Mouse (Mus musculus): Measurements from ENCODE around the gene Vpreb1. TPM values are rescaled to one million over a fixed set of nuclear protein-coding genes. Genes with fewer than 3 reads are reported as not detected.
"Not testable (repeated sequence)": the region's sequence is repeated elsewhere in the genome, so short reads cannot be mapped to it uniquely, and the experiment has no call there.

Vpreb1 gene
- total RNA-seq, 2 experiments from 2014 or later = 0.85 TPM; not detected in 1

GRCm38 (mm10) chr16:16856731-16857476 is 13.7 kb downstream of the Vpreb1 start:
- no peak for ATAC-seq (replicated peaks; ENCODE audit: low FRiP score, poor library complexity, severe bottlenecking)

GRCm38 (mm10) chr16:16856054-16856453 is 14.6 kb downstream of the Vpreb1 start:
- not testable (repeated sequence) for ATAC-seq (replicated peaks; ENCODE audit: low FRiP score, poor library complexity, severe bottlenecking)

- no peak for ATAC-seq (replicated peaks; ENCODE audit: low FRiP score, poor library complexity, severe bottlenecking)
These were observed 15.1 kb downstream of the Vpreb1 start for GRCm38 (mm10) chr16:16855541-16855940.

GRCm38 (mm10) chr16:16854836-16855235 is 15.8 kb downstream of the Vpreb1 start:
- no peak for ATAC-seq (replicated peaks; ENCODE audit: low FRiP score, poor library complexity, severe bottlenecking)

- ATAC-seq (replicated peaks; ENCODE audit: low FRiP score, poor library complexity, severe bottlenecking) = no peak
These were observed 18.2 kb downstream of the Vpreb1 start for GRCm38 (mm10) chr16:16852411-16852810.

- no peak for ATAC-seq (replicated peaks; ENCODE audit: low FRiP score, poor library complexity, severe bottlenecking)
These were observed 21.4 kb downstream of the Vpreb1 start for GRCm38 (mm10) chr16:16849196-16849595.

- ATAC-seq (replicated peaks; ENCODE audit: low FRiP score, poor library complexity, severe bottlenecking) = no peak
These were observed 41.0 kb downstream of the Vpreb1 start for GRCm38 (mm10) chr16:16829671-16830070.

GRCm38 (mm10) chr16:16828757-16829615 is 41.7 kb downstream of the Vpreb1 start, which contains the start of gene Spag6l:
TSS of gene Spag6l (minus strand) at chr16:16829456.
- peak; percentile 49 for ATAC-seq (replicated peaks; ENCODE audit: low FRiP score, poor library complexity, severe bottlenecking)

- no peak for ATAC-seq (replicated peaks; ENCODE audit: low FRiP score, poor library complexity, severe bottlenecking)
These were observed 44.4 kb downstream of the Vpreb1 start for GRCm38 (mm10) chr16:16826223-16826622.

GRCm38 (mm10) chr16:16825476-16825875 is 45.2 kb downstream of the Vpreb1 start:
- ATAC-seq (replicated peaks; ENCODE audit: low FRiP score, poor library complexity, severe bottlenecking) = no peak

Other genes with a start within 250 kb of the Vpreb1 start
- not detected in 2 replicates for gene Olfr19, start 194.4 kb downstream of the Vpreb1 start, total RNA-seq (2015; ENCODE audit: low replicate concordance)
- not detected in 2 replicates for gene Olfr19, start 194.4 kb downstream of the Vpreb1 start, total RNA-seq (2017; ENCODE audit: low replicate concordance)
- gene Spag6l, start 41.4 kb downstream of the Vpreb1 start, total RNA-seq (2015; ENCODE audit: low replicate concordance) = not detected in 2 replicates
- not detected in 2 replicates for gene Spag6l, start 41.4 kb downstream of the Vpreb1 start, total RNA-seq (2017; ENCODE audit: low replicate concordance)
- not detected in 2 replicates for gene Igll1, start 6.9 kb downstream of the Vpreb1 start, total RNA-seq (2015; ENCODE audit: low replicate concordance)
- not detected in 2 replicates for gene Igll1, start 6.9 kb downstream of the Vpreb1 start, total RNA-seq (2017; ENCODE audit: low replicate concordance)
- gene Top3b, start 107 bp downstream of the Vpreb1 start, total RNA-seq (2015; ENCODE audit: low replicate concordance) = 19.9 and 27.7 TPM in 2 replicates
- 18.7 and 19.2 TPM in 2 replicates for gene Top3b, start 107 bp downstream of the Vpreb1 start, total RNA-seq (2017; ENCODE audit: low replicate concordance)
- gene Ppm1f, start 25.6 kb upstream of the Vpreb1 start, total RNA-seq (2015; ENCODE audit: low replicate concordance) = 1.7 and 3.5 TPM in 2 replicates
- gene Ppm1f, start 25.6 kb upstream of the Vpreb1 start, total RNA-seq (2017; ENCODE audit: low replicate concordance) = 1.4 and 2.7 TPM in 2 replicates
- 45.2 and 47.6 TPM in 2 replicates for gene Mapk1, start 112.5 kb upstream of the Vpreb1 start, total RNA-seq (2015; ENCODE audit: low replicate concordance)
- gene Mapk1, start 112.5 kb upstream of the Vpreb1 start, total RNA-seq (2017; ENCODE audit: low replicate concordance) = 52.4 and 53.0 TPM in 2 replicates
- not detected in 2 replicates for gene Ypel1, start 198.9 kb upstream of the Vpreb1 start, total RNA-seq (2015; ENCODE audit: low replicate concordance)
- gene Ypel1, start 198.9 kb upstream of the Vpreb1 start, total RNA-seq (2017; ENCODE audit: low replicate concordance) = not detected in 2 replicates
- 35.1 and 36.7 TPM in 2 replicates for gene Ppil2, start 240.4 kb upstream of the Vpreb1 start, total RNA-seq (2015; ENCODE audit: low replicate concordance)
- gene Ppil2, start 240.4 kb upstream of the Vpreb1 start, total RNA-seq (2017; ENCODE audit: low replicate concordance) = 57.7 and 79.4 TPM in 2 replicates